Mouse (Mus musculus): ENCODE measurements around the gene Crebbp. TPM values are rescaled to one million over a fixed set of nuclear protein-coding genes. Genes with fewer than 3 reads are reported as not detected.
A peak's percentile ranks its signal among the peaks of the same experiment; 100 is the strongest.
"Not testable (repeated sequence)": the region's sequence is repeated elsewhere in the genome, so short reads cannot be mapped to it uniquely, and the experiment has no call there.

Gene Crebbp
- 28.8 and 29.9 TPM in 2 replicates for polyA plus RNA-seq (2015; fragmentation: Nextera tagmentation; extraction: Ambion mirVana)

GRCm38 (mm10) chr16:4213799-4214551 lies at the start of gene Crebbp:
TSS of gene Crebbp (minus strand) at chr16:4213997.
- Histone ChIP-seq H3K27ac (peak within 1 kb of the TSS; percentile 99), H3K4me3 (replicated peaks; ENCODE audit: low read depth, low read length) (peak within 1 kb of the TSS; percentile 73), H3K27me3 (ENCODE audit: insufficient read depth, low read length) (no peaks in the 10 kb centered on the region), H3K9ac (ENCODE audit: low read depth, low read length) (peak within 1 kb of the TSS; percentile 98), H3K4me1 (replicated peaks; ENCODE audit: insufficient read depth, low read length) (no peaks in the 10 kb centered on the region), H3K9me3 (replicated peaks; ENCODE audit: low read length) (no peaks in the 10 kb centered on the region), H3K36me3 (ENCODE audit: insufficient read depth, low read length) (no peaks in the 10 kb centered on the region), H3K4me2 (ENCODE audit: low read length) (peak within 1 kb of the TSS; percentile 85)
- peak; percentile 95 for DNase-seq (ENCODE audit: low spot score)
- no peak for TF ChIP-seq CTCF (IDR thresholded peaks at IDR 0.05; ENCODE audit: low read depth)
- WGBS = 0% methylated on average over 64 of the region's 92 CpGs
- ATAC-seq (replicated peaks; ENCODE audit: low FRiP score, low read depth) = peak; percentile 91

- no peaks in the 10 kb centered on the region for H3K36me3 ChIP-seq (ENCODE audit: insufficient read depth, low read length)
- 87% methylated on average over 3 of the region's 3 CpGs for WGBS
- no peak for ATAC-seq (replicated peaks; ENCODE audit: low FRiP score, low read depth)
These were observed 49.7 kb upstream of the Crebbp start for GRCm38 (mm10) chr16:4263486-4263885.

GRCm38 (mm10) chr16:4257546-4257945 lies 43.7 kb upstream of the Crebbp start:
- Histone ChIP-seq H3K9ac (ENCODE audit: low read depth, low read length) (no peak overlapping the region), H3K27me3 (ENCODE audit: insufficient read depth, low read length) (no peaks in the 10 kb centered on the region), H3K36me3 (ENCODE audit: insufficient read depth, low read length) (no peaks in the 10 kb centered on the region), H3K4me3 (replicated peaks; ENCODE audit: low read depth, low read length) (no peak overlapping the region), H3K4me2 (ENCODE audit: low read length) (no peak overlapping the region), H3K27ac (no peak overlapping the region), H3K4me1 (replicated peaks; ENCODE audit: insufficient read depth, low read length) (no peaks in the 10 kb centered on the region), H3K9me3 (replicated peaks; ENCODE audit: low read length) (no peaks in the 10 kb centered on the region)
- DNase-seq (ENCODE audit: low spot score) (no peak), ATAC-seq (replicated peaks; ENCODE audit: low FRiP score, low read depth) (no peak)
- 96% methylated on average over 2 of the region's 2 CpGs for WGBS
- no peak for TF ChIP-seq CTCF (IDR thresholded peaks at IDR 0.05; ENCODE audit: low read depth)

More at GRCm38 (mm10) chr16:4263486-4263885, 49.7 kb upstream of the Crebbp start:
- DNase-seq (ENCODE audit: low spot score) = no peak
- Histone ChIP-seq H3K27me3 (ENCODE audit: insufficient read depth, low read length) (no peaks in the 10 kb centered on the region), H3K4me1 (replicated peaks; ENCODE audit: insufficient read depth, low read length) (0 out of 2 replicates have a peak, but pooled peaks cover 5% of the 10 kb centered on the region), H3K4me2 (ENCODE audit: low read length) (no peak overlapping the region), H3K27ac (no peak overlapping the region), H3K4me3 (replicated peaks; ENCODE audit: low read depth, low read length) (no peak overlapping the region), H3K9ac (ENCODE audit: low read depth, low read length) (no peak overlapping the region), H3K9me3 (replicated peaks; ENCODE audit: low read length) (no peaks in the 10 kb centered on the region)
- no peak for TF ChIP-seq CTCF (IDR thresholded peaks at IDR 0.05; ENCODE audit: low read depth)

GRCm38 (mm10) chr16:4248791-4249190 lies 35.0 kb upstream of the Crebbp start:
- ATAC-seq (replicated peaks; ENCODE audit: low FRiP score, low read depth) (no peak), DNase-seq (ENCODE audit: low spot score) (no peak)
- Histone ChIP-seq H3K27me3 (ENCODE audit: insufficient read depth, low read length) (no peaks in the 10 kb centered on the region), H3K27ac (no peak overlapping the region), H3K9ac (ENCODE audit: low read depth, low read length) (no peak overlapping the region), H3K4me3 (replicated peaks; ENCODE audit: low read depth, low read length) (no peak overlapping the region), H3K4me2 (ENCODE audit: low read length) (no peak overlapping the region), H3K4me1 (replicated peaks; ENCODE audit: insufficient read depth, low read length) (no peaks in the 10 kb centered on the region), H3K9me3 (replicated peaks; ENCODE audit: low read length) (no peaks in the 10 kb centered on the region), H3K36me3 (ENCODE audit: insufficient read depth, low read length) (no peaks in the 10 kb centered on the region)
- no peak for TF ChIP-seq CTCF (IDR thresholded peaks at IDR 0.05; ENCODE audit: low read depth)
- WGBS = 88% methylated on average over 3 of the region's 3 CpGs

GRCm38 (mm10) chr16:4245241-4245640 lies 31.4 kb upstream of the Crebbp start:
- H3K4me1 ChIP-seq (replicated peaks; ENCODE audit: insufficient read depth, low read length); H3K4me3 ChIP-seq (replicated peaks; ENCODE audit: low read depth, low read length); H3K9ac ChIP-seq (ENCODE audit: low read depth, low read length); H3K36me3 ChIP-seq (ENCODE audit: insufficient read depth, low read length); H3K27me3 ChIP-seq (ENCODE audit: insufficient read depth, low read length); DNase-seq (ENCODE audit: low spot score); ATAC-seq (replicated peaks; ENCODE audit: low FRiP score, low read depth); H3K4me2 ChIP-seq (ENCODE audit: low read length); H3K27ac ChIP-seq; H3K9me3 ChIP-seq (replicated peaks; ENCODE audit: low read length): not testable (repeated sequence)
- WGBS = 96% methylated on average over 1 of the region's 1 CpGs

GRCm38 (mm10) chr16:4236131-4236530 lies 22.3 kb upstream of the Crebbp start:
- H3K9ac ChIP-seq (ENCODE audit: low read depth, low read length) = no peak overlapping the region
- H3K27ac ChIP-seq = no peak overlapping the region
- no peak for TF ChIP-seq CTCF (IDR thresholded peaks at IDR 0.05; ENCODE audit: low read depth)
- no peak overlapping the region for H3K4me2 ChIP-seq (ENCODE audit: low read length)
- H3K4me3 ChIP-seq (replicated peaks; ENCODE audit: low read depth, low read length) = no peak overlapping the region
- H3K4me1 ChIP-seq (replicated peaks; ENCODE audit: insufficient read depth, low read length) = no peaks in the 10 kb centered on the region
- ATAC-seq (replicated peaks; ENCODE audit: low FRiP score, low read depth) (no peak), DNase-seq (ENCODE audit: low spot score) (no peak)
- H3K36me3 ChIP-seq (ENCODE audit: insufficient read depth, low read length) = no peaks in the 10 kb centered on the region
- H3K9me3 ChIP-seq (replicated peaks; ENCODE audit: low read length) = no peaks in the 10 kb centered on the region
- H3K27me3 ChIP-seq (ENCODE audit: insufficient read depth, low read length) = no peaks in the 10 kb centered on the region
- 72% methylated on average over 4 of the region's 4 CpGs for WGBS
